Comparison of ENCODE assay signal across 21 mouse cellular contexts in genomic region chr13:102089551-102089950, GRCm38 (mm10).
DNase-seq lines count a peak whose midpoint lies in the region; TF ChIP-seq lines count a peak whose summit lies in the region.
"Had no signal": no experiment of that assay in that cellular context is flagged by ENCODE, and none has a peak within 500 bp of the region (broad histone marks: within the 10 kb centered on the region; RNA-seq: fewer than 3 reads in every experiment).

No protein-coding gene starts in this region.

- H3K4me3 ChIP-seq in thymus, adult 2 months (ENCODE audit: control insufficient read depth, insufficient read depth, low read length): no peak overlapping the region
- H3K4me3 ChIP-seq in kidney, adult 2 months (ENCODE audit: insufficient read depth, low read depth, low read length): no peak overlapping the region
- H3K4me3 ChIP-seq: embryonic facial prominence, embryonic 15.5 days; forebrain, embryonic 10.5 days; hindbrain, embryonic 10.5 days; midbrain, embryonic 12.5 days; neural tube, embryonic 15.5 days had no signal

- H3K36me3 ChIP-seq in thymus, adult 2 months (ENCODE audit: control insufficient read depth, insufficient read depth, low read length): no peaks in the 10 kb centered on the region
- H3K36me3 ChIP-seq in kidney, adult 2 months (ENCODE audit: control insufficient read depth, insufficient read depth, low read length): no peaks in the 10 kb centered on the region
- H3K36me3 ChIP-seq: embryonic facial prominence, embryonic 15.5 days; forebrain, embryonic 10.5 days; hindbrain, embryonic 10.5 days; midbrain, embryonic 12.5 days; neural tube, embryonic 15.5 days had no signal

- peak; percentile 52 for DNase-seq in 3T3-L1 (ENCODE audit: low read depth, low spot score)
- peak; percentile 97 for DNase-seq in 416B (ENCODE audit: low read depth)
- peak; percentile 11 for DNase-seq in induced T-regulatory cell, adult 2 months (ENCODE audit: low read depth)
- peak; percentile 40 for DNase-seq in thymus, adult 2 months
- DNase-seq in left cerebral cortex, adult 9 months (ENCODE audit: low spot score in 2 of 2): no peak
- no peak for DNase-seq in ovary, postnatal 36 days (ENCODE audit: low spot score)
- no peak for DNase-seq in kidney, adult 2 months
- DNase-seq in frontal cortex, postnatal 14 days (ENCODE audit: low spot score in 2 of 2): no peak
- DNase-seq: cerebellum, postnatal 25 days; forebrain, postnatal 0 days; kidney, adult 18-20 months; kidney, postnatal 25 days; left cerebral cortex, postnatal 4 days; lung, adult 18-20 months; lung, postnatal 36 days had no signal

- H3K4me1 ChIP-seq in thymus, adult 2 months (replicated peaks; ENCODE audit: control insufficient read depth, insufficient read depth, low read length): peaks cover 22% of the 10 kb centered on the region
- H3K4me1 ChIP-seq in kidney, adult 2 months (ENCODE audit: control insufficient read depth, insufficient read depth, low read length): no peaks in the 10 kb centered on the region
- H3K4me1 ChIP-seq: embryonic facial prominence, embryonic 15.5 days; forebrain, embryonic 10.5 days; hindbrain, embryonic 10.5 days; midbrain, embryonic 12.5 days; neural tube, embryonic 15.5 days had no signal

- no peak for TF ChIP-seq POLR2A in thymus, adult 2 months (IDR thresholded peaks at IDR 0.05; ENCODE audit: control insufficient read depth, extremely low read depth, insufficient read depth, low read length, poor library complexity)
- no peak for TF ChIP-seq POLR2A in kidney, adult 2 months (IDR thresholded peaks at IDR 0.05; ENCODE audit: low read depth, low read length)

- WGBS in thymus, adult 2 months: 4% methylated on average over 5 of the region's 5 CpGs
- 45% methylated on average over 5 of the region's 5 CpGs for WGBS in kidney, adult 2 months

- peak overlapping the region; percentile 46; the same call in 1 of the 2 replicates for H3K27ac ChIP-seq in thymus, adult 2 months (ENCODE audit: control insufficient read depth, insufficient read depth, low read length)
- H3K27ac ChIP-seq in kidney, adult 2 months (ENCODE audit: insufficient read depth, low read depth, low read length): no peak overlapping the region
- H3K27ac ChIP-seq: embryonic facial prominence, embryonic 15.5 days; forebrain, embryonic 10.5 days; hindbrain, embryonic 10.5 days; midbrain, embryonic 12.5 days; neural tube, embryonic 15.5 days had no signal

- no peaks in the 10 kb centered on the region for H3K27me3 ChIP-seq in thymus, adult 2 months (ENCODE audit: control insufficient read depth, insufficient read depth, low read length)
- no peaks in the 10 kb centered on the region for H3K27me3 ChIP-seq in kidney, adult 2 months (replicated peaks; ENCODE audit: control insufficient read depth, insufficient read depth, low read length)
- H3K27me3 ChIP-seq: CH12.LX; embryonic facial prominence, embryonic 15.5 days; midbrain, embryonic 12.5 days; neural tube, embryonic 15.5 days had no signal

- no peak for TF ChIP-seq CTCF in thymus, adult 2 months (IDR thresholded peaks at IDR 0.05; ENCODE audit: borderline replicate concordance, control insufficient read depth, extremely low read depth, insufficient read depth, low read length, poor library complexity)
- TF ChIP-seq CTCF in kidney, adult 2 months (conservative IDR thresholded peaks at IDR 0.05; ENCODE audit: insufficient read depth, insufficient read length, low read depth, low read length): no peak

Comparison
In these comparisons a context has a peak if more than half of its experiments do, and no peak if none do; other contexts are left out.
1. DNase-seq: peak in 3T3-L1 (single experiment), 416B (single experiment), induced T-regulatory cell, adult 2 months (single experiment) and thymus, adult 2 months (single experiment); none in left cerebral cortex, adult 9 months (0 of 2), ovary, postnatal 36 days (single experiment), kidney, adult 2 months (single experiment) and frontal cortex, postnatal 14 days (0 of 2).